Mouse (Mus musculus): ENCODE data around the gene Aldh3b3.

- no peak for TF ChIP-seq POLR2A (IDR thresholded peaks at IDR 0.05; ENCODE audit: insufficient read depth, low read length)
- TF ChIP-seq CTCF (IDR thresholded peaks at IDR 0.05; ENCODE audit: low read depth, low read length) = no peak
- no peak for TF ChIP-seq EP300 (IDR thresholded peaks at IDR 0.05; ENCODE audit: insufficient read depth, low read depth, low read length)
Observed at GRCm38 (mm10) chr19:3955033-3955432, 3.4 kb upstream of the Aldh3b3 start.
